Mouse (Mus musculus) frontal cortex, adult 2 months (tissue): ENCODE results near the gene Rps6kb1. TPM values are rescaled to one million over a fixed set of nuclear protein-coding genes. Genes with fewer than 3 reads are reported as not detected.
A peak's percentile ranks its signal among the peaks of the same experiment; 100 is the strongest.

ENCODE experiments used
- DNase-seq, 2 experiments: peaks; one replicate each; pipeline ENCODE4 v3.0.0; 2022; ENCODE audit warnings: low spot score in 1 of 2; ENCODE audit errors: extremely low spot score in 1 of 2
- polyA plus RNA-seq: library from polyadenylated mRNA; depleted of rRNA; stranded (reverse); fragments of >200 nt; gene quantifications from 2 replicates; pipeline ENCODE4 v1.2.3, GENCODE M21; 2012

The Rps6kb1 gene
- polyA plus RNA-seq, 1 experiment = 29.3 TPM

GRCm38 (mm10) chr11:86581250-86581753 is 36.7 kb upstream of the Rps6kb1 start:
- DNase-seq = no peak

GRCm38 (mm10) chr11:86580319-86581113 is 35.9 kb upstream of the Rps6kb1 start:
- no peak for DNase-seq

GRCm38 (mm10) chr11:86579731-86580318 is 35.2 kb upstream of the Rps6kb1 start:
- no peak for DNase-seq

GRCm38 (mm10) chr11:86578809-86579730 is 34.5 kb upstream of the Rps6kb1 start:
- DNase-seq = no peak

GRCm38 (mm10) chr11:86578106-86578808 is 33.7 kb upstream of the Rps6kb1 start:
- no peak for DNase-seq

- DNase-seq = no peak
These were observed 32.6 kb upstream of the Rps6kb1 start for GRCm38 (mm10) chr11:86577231-86577630.

GRCm38 (mm10) chr11:86575632-86576378 is 31.2 kb upstream of the Rps6kb1 start:
- no peak for DNase-seq

- DNase-seq = no peak
These were observed 29.8 kb upstream of the Rps6kb1 start for GRCm38 (mm10) chr11:86574408-86574807.

GRCm38 (mm10) chr11:86573646-86574231 is 29.1 kb upstream of the Rps6kb1 start:
- no peak for DNase-seq

- DNase-seq = no peak
These were observed 28.0 kb upstream of the Rps6kb1 start for GRCm38 (mm10) chr11:86572623-86573022.

- DNase-seq = no peak
These were observed 27.3 kb upstream of the Rps6kb1 start for GRCm38 (mm10) chr11:86571871-86572270.

- DNase-seq = no peak
These were observed 26.6 kb upstream of the Rps6kb1 start for GRCm38 (mm10) chr11:86571047-86571855.

GRCm38 (mm10) chr11:86570261-86570746 is 25.7 kb upstream of the Rps6kb1 start:
- DNase-seq = no peak

GRCm38 (mm10) chr11:86568425-86568824 is 23.8 kb upstream of the Rps6kb1 start:
- peak in 1 of 2 experiments; percentile 52 for DNase-seq

- DNase-seq = no peak
These were observed 13.7 kb upstream of the Rps6kb1 start for GRCm38 (mm10) chr11:86558258-86558657.

GRCm38 (mm10) chr11:86553525-86553924 is 8.9 kb upstream of the Rps6kb1 start:
- no peak for DNase-seq

- no peak for DNase-seq
These were observed 2.8 kb upstream of the Rps6kb1 start for GRCm38 (mm10) chr11:86547412-86547811.

- no peak for DNase-seq
These were observed 951 bp upstream of the Rps6kb1 start for GRCm38 (mm10) chr11:86545556-86545955.
